Mouse (Mus musculus) intestine, embryonic 14.5 days (tissue): ENCODE measurements at regions not wholly inside any gene's neighbourhood (a gene's known extent, or its start where the extent isn't known, plus 50 kb on each side); places are given as distances from the start of the nearest gene placed in this dataset.

Experiments used
- ATAC-seq: fragments of 200-750 bp; cut with Nextera tagmentation; replicated peaks from 2 replicates; pipeline ENCODE4 v1.8.0; 2017; ENCODE audit warnings: low read depth, moderate number of reproducible peaks, moderate TSS enrichment, moderate library complexity; ENCODE audit not compliant: low FRiP score, low TSS enrichment
- DNase-seq: peaks from one replicate; pipeline ENCODE4 v3.0.0-alpha.2; 2018; ENCODE audit warnings: low spot score
- H3K27ac ChIP-seq: fragments of 300-500 bp; sonication (generic); 2 replicates; pipeline ENCODE4 v1.5.1; 2014; ENCODE audit warnings: low read depth, mild to moderate bottlenecking, control low read depth
- H3K27me3 ChIP-seq: fragments of 300-500 bp; sonication (generic); replicated peaks from 2 replicates; pipeline ENCODE4 v1.6.1; 2014; ENCODE audit warnings: low read length, control low read depth; ENCODE audit not compliant: control insufficient read depth, insufficient read depth
- H3K36me3 ChIP-seq: fragments of 300-500 bp; sonication (generic); 2 replicates; pipeline ENCODE4 v1.6.1; 2014; ENCODE audit warnings: low read length, control low read depth; ENCODE audit not compliant: control insufficient read depth, insufficient read depth
- H3K4me1 ChIP-seq: fragments of 300-500 bp; sonication (generic); replicated peaks from 2 replicates; pipeline ENCODE4 v1.6.1; 2014; ENCODE audit warnings: low read length, control low read depth, mixed read lengths; ENCODE audit not compliant: control insufficient read depth, insufficient read depth
- H3K4me2 ChIP-seq: fragments of 300-500 bp; sonication (generic); 2 replicates; pipeline ENCODE4 v1.6.1; 2014; ENCODE audit warnings: low read length
- H3K4me3 ChIP-seq: fragments of 300-500 bp; sonication (generic); 2 replicates; pipeline ENCODE4 v1.5.1; 2014; ENCODE audit warnings: low read depth, low read length, control low read depth, mixed read lengths
- H3K9ac ChIP-seq: fragments of 300-500 bp; sonication (generic); 2 replicates; pipeline ENCODE4 v1.6.1; 2014; ENCODE audit warnings: mild to moderate bottlenecking, low read length
- H3K9me3 ChIP-seq: fragments of 300-500 bp; sonication (generic); 2 replicates; pipeline ENCODE4 v1.6.1; 2016; ENCODE audit warnings: low read length, control low read depth; ENCODE audit not compliant: control insufficient read depth
- WGBS: fragments of 180-500 bp; shearing (Covaris S2); extraction: QIAGEN DNeasy Blood & Tissue Kit; methylation state at CpG from one replicate; pipeline ENCODE4 v1.1.7; 2014; 5-methylcytosine and 5-hydroxymethylcytosine counted together

GRCm38 (mm10) chr3:144110331-144111080 is 94.5 kb downstream of the Lmo4 start:
- Histone ChIP-seq H3K4me3 (no peak overlapping the region), H3K4me1 (no peaks in the 10 kb centered on the region), H3K9me3 (no peaks in the 10 kb centered on the region), H3K36me3 (no peaks in the 10 kb centered on the region), H3K27ac (no peak overlapping the region), H3K9ac (no peak overlapping the region), H3K4me2 (no peak overlapping the region), H3K27me3 (no peaks in the 10 kb centered on the region)
- DNase-seq = no peak
- WGBS = 89% methylated on average over 5 of the region's 5 CpGs
- ATAC-seq = no peak

- no peak overlapping the region for H3K9ac ChIP-seq
- no peaks in the 10 kb centered on the region for H3K36me3 ChIP-seq
- no peak overlapping the region for H3K27ac ChIP-seq
- no peaks in the 10 kb centered on the region for H3K9me3 ChIP-seq
- H3K4me2 ChIP-seq = no peak overlapping the region
- H3K4me1 ChIP-seq = no peaks in the 10 kb centered on the region
- no peak overlapping the region for H3K4me3 ChIP-seq
- WGBS = 85% methylated on average over 2 of the region's 2 CpGs
- ATAC-seq = no peak
- no peak for DNase-seq
- no peaks in the 10 kb centered on the region for H3K27me3 ChIP-seq
Observed at GRCm38 (mm10) chr3:144109769-144110168, 95.3 kb downstream of the Lmo4 start.

GRCm38 (mm10) chr3:144108310-144108709 is 96.7 kb downstream of the Lmo4 start:
- Histone ChIP-seq H3K4me2 (no peak overlapping the region), H3K4me1 (no peaks in the 10 kb centered on the region), H3K9me3 (no peaks in the 10 kb centered on the region), H3K27ac (no peak overlapping the region), H3K4me3 (no peak overlapping the region), H3K27me3 (no peaks in the 10 kb centered on the region), H3K9ac (no peak overlapping the region), H3K36me3 (no peaks in the 10 kb centered on the region)
- DNase-seq = no peak
- no peak for ATAC-seq
- WGBS = 77% methylated on average over 6 of the region's 6 CpGs

- H3K9ac ChIP-seq = no peak overlapping the region
- no peak overlapping the region for H3K27ac ChIP-seq
- H3K36me3 ChIP-seq = no peaks in the 10 kb centered on the region
- no peaks in the 10 kb centered on the region for H3K27me3 ChIP-seq
- H3K4me2 ChIP-seq = no peak overlapping the region
- no peak for DNase-seq
- no peak for ATAC-seq
- H3K4me1 ChIP-seq = no peaks in the 10 kb centered on the region
- WGBS = 79% methylated on average over 7 of the region's 7 CpGs
- no peak overlapping the region for H3K4me3 ChIP-seq
- no peaks in the 10 kb centered on the region for H3K9me3 ChIP-seq
Observed at GRCm38 (mm10) chr3:144107664-144108063, 97.4 kb downstream of the Lmo4 start.

GRCm38 (mm10) chr3:144104366-144104765 is 100.7 kb downstream of the Lmo4 start:
- H3K9me3 ChIP-seq = no peaks in the 10 kb centered on the region
- H3K4me3 ChIP-seq = no peak overlapping the region
- no peaks in the 10 kb centered on the region for H3K36me3 ChIP-seq
- H3K9ac ChIP-seq = no peak overlapping the region
- no peak for ATAC-seq
- 83% methylated on average over 4 of the region's 4 CpGs for WGBS
- H3K4me1 ChIP-seq = no peaks in the 10 kb centered on the region
- H3K27ac ChIP-seq = no peak overlapping the region
- H3K4me2 ChIP-seq = no peak overlapping the region
- H3K27me3 ChIP-seq = no peaks in the 10 kb centered on the region
- no peak for DNase-seq

GRCm38 (mm10) chr3:144099444-144099843 is 105.6 kb downstream of the Lmo4 start:
- Histone ChIP-seq H3K4me3 (no peak overlapping the region), H3K27me3 (no peaks in the 10 kb centered on the region), H3K9ac (no peak overlapping the region), H3K9me3 (no peaks in the 10 kb centered on the region), H3K4me1 (peaks cover 9% of the 10 kb centered on the region; the same call in 1 of the 2 replicates), H3K36me3 (no peaks in the 10 kb centered on the region), H3K27ac (no peak overlapping the region), H3K4me2 (no peak overlapping the region)
- DNase-seq (no peak), ATAC-seq (peak; percentile 84)
- WGBS = 62% methylated on average over 2 of the region's 2 CpGs

- H3K4me1 ChIP-seq = peaks cover 9% of the 10 kb centered on the region; the same call in 1 of the 2 replicates
- no peak overlapping the region for H3K9ac ChIP-seq
- 53% methylated on average over 8 of the region's 8 CpGs for WGBS
- H3K4me3 ChIP-seq = no peak overlapping the region
- DNase-seq = no peak
- H3K9me3 ChIP-seq = no peaks in the 10 kb centered on the region
- no peak overlapping the region for H3K4me2 ChIP-seq
- H3K27me3 ChIP-seq = no peaks in the 10 kb centered on the region
- H3K36me3 ChIP-seq = no peaks in the 10 kb centered on the region
- H3K27ac ChIP-seq = no peak overlapping the region
- no peak for ATAC-seq
Observed at GRCm38 (mm10) chr3:144098762-144099161, 106.3 kb downstream of the Lmo4 start.

- H3K4me2 ChIP-seq = no peak overlapping the region
- 0 out of 2 replicates have a peak, but pooled peaks cover 11% of the 10 kb centered on the region for H3K4me1 ChIP-seq
- H3K27ac ChIP-seq = no peak overlapping the region
- no peak overlapping the region for H3K4me3 ChIP-seq
- no peak for ATAC-seq
- whole genome bisulfite sequencing = 86% methylated on average over 1 of the region's 1 CpGs
- no peaks in the 10 kb centered on the region for H3K9me3 ChIP-seq
- no peaks in the 10 kb centered on the region for H3K27me3 ChIP-seq
- H3K36me3 ChIP-seq = no peaks in the 10 kb centered on the region
- H3K9ac ChIP-seq = no peak overlapping the region
- no peak for DNase-seq
Observed at GRCm38 (mm10) chr3:144091231-144091630, 113.8 kb downstream of the Lmo4 start.

GRCm38 (mm10) chr3:144089790-144090256 is 115.2 kb downstream of the Lmo4 start:
- H3K9me3 ChIP-seq = no peaks in the 10 kb centered on the region
- no peak overlapping the region for H3K9ac ChIP-seq
- H3K36me3 ChIP-seq = no peaks in the 10 kb centered on the region
- H3K27me3 ChIP-seq = no peaks in the 10 kb centered on the region
- no peak overlapping the region for H3K4me3 ChIP-seq
- no peak for DNase-seq
- no peak overlapping the region; the same call in 1 of the 2 replicates for H3K4me2 ChIP-seq
- 28% methylated on average over 8 of the region's 8 CpGs for WGBS
- no peak overlapping the region for H3K27ac ChIP-seq
- peak; percentile 54; the same call in 1 of the 2 replicates for ATAC-seq
- 0 out of 2 replicates have a peak, but pooled peaks cover 11% of the 10 kb centered on the region for H3K4me1 ChIP-seq
